Mouse (Mus musculus): Measurements from ENCODE around the gene Erich6.
"Not testable (repeated sequence)": the region's sequence is repeated elsewhere in the genome, so short reads cannot be mapped to it uniquely, and the experiment has no call there.

The Erich6 gene

GRCm38 (mm10) chr3:58646180-58646579 lies 9.2 kb upstream of the Erich6 start:
- no peak for DNase-seq (ENCODE audit: low spot score)

GRCm38 (mm10) chr3:58631693-58632092 lies 5.3 kb downstream of the Erich6 start:
- DNase-seq (ENCODE audit: low spot score): peak; percentile 66

- no peak for DNase-seq (ENCODE audit: low spot score)
Observed at GRCm38 (mm10) chr3:58624981-58625380, 12.0 kb downstream of the Erich6 start.

- DNase-seq (ENCODE audit: low spot score): no peak
Observed at GRCm38 (mm10) chr3:58622665-58623394, 14.2 kb downstream of the Erich6 start.

- no peak for DNase-seq (ENCODE audit: low spot score)
Observed at GRCm38 (mm10) chr3:58621066-58621465, 15.9 kb downstream of the Erich6 start.

GRCm38 (mm10) chr3:58609985-58610384 lies 27.0 kb downstream of the Erich6 start:
- DNase-seq (ENCODE audit: low spot score): no peak

- DNase-seq (ENCODE audit: low spot score): peak; percentile 51
Observed at GRCm38 (mm10) chr3:58608506-58608905, 28.5 kb downstream of the Erich6 start.

- no peak for DNase-seq (ENCODE audit: low spot score)
Observed at GRCm38 (mm10) chr3:58593623-58594022, 43.4 kb downstream of the Erich6 start.

GRCm38 (mm10) chr3:58592666-58593065 lies 44.3 kb downstream of the Erich6 start:
- DNase-seq (ENCODE audit: low spot score): not testable (repeated sequence)

- DNase-seq (ENCODE audit: low spot score): not testable (repeated sequence)
Observed at GRCm38 (mm10) chr3:58590544-58590943, 46.5 kb downstream of the Erich6 start.

- DNase-seq (ENCODE audit: low spot score): no peak
Observed at GRCm38 (mm10) chr3:58582788-58583426, 54.1 kb downstream of the Erich6 start.

GRCm38 (mm10) chr3:58582297-58582696 lies 54.7 kb downstream of the Erich6 start:
- DNase-seq (ENCODE audit: low spot score): no peak

GRCm38 (mm10) chr3:58581530-58581929 lies 55.5 kb downstream of the Erich6 start:
- DNase-seq (ENCODE audit: low spot score): no peak

GRCm38 (mm10) chr3:58577506-58578050 lies 59.4 kb downstream of the Erich6 start:
- peak; percentile 58 for DNase-seq (ENCODE audit: low spot score)

GRCm38 (mm10) chr3:58577067-58577503 lies 59.9 kb downstream of the Erich6 start:
- peak; percentile 57 for DNase-seq (ENCODE audit: low spot score)

GRCm38 (mm10) chr3:58576137-58577066 lies 60.6 kb downstream of the Erich6 start, which contains the start of gene Selenot:
Selenot (plus strand) TSS chr3:58576636.
- peak; percentile 97 for DNase-seq (ENCODE audit: low spot score)

GRCm38 (mm10) chr3:58570821-58571220 lies 66.2 kb downstream of the Erich6 start:
- DNase-seq (ENCODE audit: low spot score): no peak

All from adipocyte (in vitro differentiated cells).